Mouse (Mus musculus) neural tube, embryonic 13.5 days (tissue): Measurements from ENCODE around the gene Zfand5. TPM values are rescaled to one million over a fixed set of nuclear protein-coding genes. Genes with fewer than 3 reads are reported as not detected.

Experiments used
- ATAC-seq: fragments of 200-750 bp; cut with Nextera tagmentation; 2 replicates; pipeline ENCODE4 v1.8.0; 2017; ENCODE audit warnings: low read depth, mild to moderate bottlenecking, moderate TSS enrichment, moderate library complexity
- H3K27ac ChIP-seq: fragments of 300-500 bp; sonication (generic); replicated peaks from 2 replicates; pipeline ENCODE4 v1.5.1; 2015; ENCODE audit warnings: moderate library complexity, mild to moderate bottlenecking, inconsistent platforms
- H3K27me3 ChIP-seq: fragments of 300-500 bp; sonication (generic); 2 replicates; pipeline ENCODE4 v1.6.1; 2015; ENCODE audit warnings: mild to moderate bottlenecking, inconsistent platforms
- H3K36me3 ChIP-seq: fragments of 300-500 bp; sonication (generic); 2 replicates; pipeline ENCODE4 v1.6.1; 2015; ENCODE audit warnings: mild to moderate bottlenecking, inconsistent platforms
- H3K4me1 ChIP-seq: fragments of 300-500 bp; sonication (generic); replicated peaks from 2 replicates; pipeline ENCODE4 v1.6.1; 2015; ENCODE audit warnings: inconsistent platforms
- H3K4me2 ChIP-seq: fragments of 300-500 bp; sonication (generic); 2 replicates; pipeline ENCODE4 v1.6.1; 2015; ENCODE audit warnings: inconsistent platforms, mild to moderate bottlenecking, moderate library complexity
- H3K4me3 ChIP-seq: fragments of 300-500 bp; sonication (generic); 2 replicates; pipeline ENCODE4 v1.5.1; 2015; ENCODE audit warnings: mild to moderate bottlenecking, inconsistent platforms
- H3K9ac ChIP-seq: fragments of 300-500 bp; sonication (generic); 2 replicates; pipeline ENCODE4 v1.6.1; 2015; ENCODE audit warnings: moderate library complexity, mild to moderate bottlenecking, inconsistent platforms
- H3K9me3 ChIP-seq: fragments of 300-500 bp; sonication (generic); 2 replicates; pipeline ENCODE4 v1.6.1; 2016; ENCODE audit warnings: inconsistent platforms
- WGBS: fragments of 180-500 bp; shearing (Covaris S2); methylation state at CpG from one replicate; pipeline ENCODE4 v1.1.7; 2015; 5-methylcytosine and 5-hydroxymethylcytosine counted together
- polyA plus RNA-seq: library from polyadenylated mRNA; unstranded; fragments of >200 nt; fragmentation: Nextera tagmentation; extraction: Ambion mirVana; gene quantifications from 2 replicates; pipeline ENCODE4 v1.2.1, GENCODE M21; 2015

Gene Zfand5
- polyA plus RNA-seq, 1 experiment from 2014 or later = 190 TPM

DNA sequence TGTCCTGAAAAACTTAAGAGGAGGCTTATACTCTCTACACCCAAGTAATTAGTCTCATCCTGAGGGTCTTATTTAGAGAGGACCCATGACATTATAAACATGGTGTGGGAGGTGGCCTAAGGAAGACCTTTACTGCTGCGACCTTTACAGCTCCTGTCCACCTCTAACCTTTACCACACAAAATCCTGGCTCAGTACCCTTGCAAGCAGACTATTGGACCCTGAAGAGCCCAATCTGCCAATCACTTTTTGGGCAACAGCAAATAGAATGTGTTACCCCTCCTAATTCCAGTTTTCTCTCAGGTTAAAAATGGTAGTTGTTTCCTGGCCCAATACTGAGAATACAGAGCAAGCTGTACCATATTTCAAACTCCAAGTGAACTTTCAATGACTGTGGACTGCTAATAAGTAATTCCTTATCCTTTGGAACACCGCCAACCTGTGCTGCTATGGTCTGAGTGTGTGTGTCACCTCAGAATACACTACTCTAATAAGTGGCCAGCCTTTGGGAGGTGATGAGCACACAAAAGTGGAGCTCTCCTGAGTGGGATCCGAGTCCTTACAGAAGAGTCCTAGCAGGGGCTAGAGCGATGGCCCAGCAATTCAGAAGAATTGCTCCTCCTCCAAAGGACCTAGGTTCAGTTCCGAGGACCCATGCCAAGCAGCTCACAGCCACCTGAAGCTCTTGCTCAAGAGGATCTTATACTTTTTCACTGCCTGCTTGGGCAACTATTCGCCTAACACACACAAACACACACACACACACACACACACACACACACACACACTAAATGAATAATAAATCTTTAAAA lies 58.4 kb downstream of the Zfand5 start:
- Histone ChIP-seq H3K27ac (no peak overlapping the region), H3K27me3 (no peaks in the 10 kb centered on the region), H3K36me3 (no peaks in the 10 kb centered on the region), H3K4me1 (no peaks in the 10 kb centered on the region), H3K4me3 (no peak overlapping the region), H3K9me3 (no peaks in the 10 kb centered on the region), H3K4me2 (no peak overlapping the region), H3K9ac (no peak overlapping the region)
- no peak for ATAC-seq
- 90% methylated on average over 6 of the region's 6 CpGs for WGBS

- Histone ChIP-seq H3K4me2 (no peak overlapping the region), H3K9me3 (no peaks in the 10 kb centered on the region), H3K9ac (no peak overlapping the region), H3K27me3 (no peaks in the 10 kb centered on the region), H3K4me3 (no peak overlapping the region), H3K4me1 (no peaks in the 10 kb centered on the region), H3K27ac (no peak overlapping the region), H3K36me3 (no peaks in the 10 kb centered on the region)
- no peak for ATAC-seq
- WGBS = 88% methylated on average over 11 of the region's 11 CpGs
Measured at GRCm38 (mm10) chr19:21331621-21332155, 59.6 kb downstream of the Zfand5 start.

Other genes starting within 250 kb of the Zfand5 start
- gene Gda, start 201.2 kb downstream of the Zfand5 start, polyA plus RNA-seq = 0.58 and 0.63 TPM in 2 replicates